ENCODE assay signal across 30 mouse cellular contexts in the genomic region with DNA sequence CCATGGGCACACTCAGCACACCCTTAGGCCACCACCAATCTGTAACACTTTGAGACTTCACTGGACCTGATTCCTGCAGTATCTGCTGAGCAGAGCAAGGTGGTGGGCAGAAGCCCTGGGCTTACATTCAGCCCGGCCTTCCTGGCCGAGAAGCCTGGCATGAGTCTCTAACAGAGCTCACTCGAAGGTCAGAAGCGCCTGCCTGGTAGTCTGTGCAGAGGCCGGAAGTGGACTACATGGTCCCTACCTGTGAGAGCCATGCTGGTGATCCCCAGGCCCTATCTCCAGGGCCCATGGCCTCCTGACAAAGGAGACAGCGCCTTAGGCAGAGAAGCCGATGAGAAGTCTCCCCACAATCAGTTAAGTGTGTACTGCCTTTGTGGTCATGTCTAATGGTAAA. TPM values are rescaled to one million over a fixed set of nuclear protein-coding genes. Genes with fewer than 3 reads are reported as not detected.
A peak's percentile ranks its signal among the peaks of the same experiment; 100 is the strongest.
DNase-seq lines count a peak whose midpoint lies in the region; ATAC-seq and TF ChIP-seq lines count a peak whose summit lies in the region.
"Had no signal": no experiment of that assay in that cellular context is flagged by ENCODE, and none has a peak within 500 bp of the region (broad histone marks: within the 10 kb centered on the region; RNA-seq: fewer than 3 reads in every experiment).

No protein-coding gene starts in this region.

- TF ChIP-seq CTCF in bone marrow, adult 2 months (IDR thresholded peaks at IDR 0.05; ENCODE audit: control insufficient read depth, insufficient read depth, low read length): no peak
- TF ChIP-seq CTCF in gastrocnemius, adult 2 months (IDR thresholded peaks at IDR 0.05): no peak

- H3K36me3 ChIP-seq in heart, embryonic 13.5 days: peaks cover 29% of the 10 kb centered on the region
- peaks cover 87% of the 10 kb centered on the region for H3K36me3 ChIP-seq in erythroblast, embryonic 14.5 days (ENCODE audit: control insufficient read depth)
- peaks cover 50% of the 10 kb centered on the region for H3K36me3 ChIP-seq in liver, embryonic 15.5 days (replicated peaks)

- no peaks in the 10 kb centered on the region for H3K27me3 ChIP-seq in heart, embryonic 13.5 days (replicated peaks)
- H3K27me3 ChIP-seq in erythroblast, embryonic 14.5 days (ENCODE audit: control insufficient read depth): no peaks in the 10 kb centered on the region
- no peaks in the 10 kb centered on the region for H3K27me3 ChIP-seq in liver, embryonic 15.5 days
- H3K27me3 ChIP-seq: CH12.LX; limb, embryonic 13.5 days; neural tube, embryonic 15.5 days had no signal

- H3K27ac ChIP-seq in heart, embryonic 13.5 days (replicated peaks): no peak overlapping the region
- H3K27ac ChIP-seq in bone marrow, adult 2 months (ENCODE audit: control insufficient read depth, insufficient read depth, low read depth, low read length, poor library complexity): peak overlapping the region; percentile 62
- H3K27ac ChIP-seq in liver, embryonic 15.5 days (replicated peaks): peak overlapping the region; percentile 99
- H3K27ac ChIP-seq in gastrocnemius, adult 2 months: no peak overlapping the region
- H3K27ac ChIP-seq: hindbrain, postnatal 0 days; limb, embryonic 13.5 days; neural tube, embryonic 15.5 days had no signal

- H3K4me3 ChIP-seq in heart, embryonic 13.5 days: peak overlapping the region; percentile 28
- H3K4me3 ChIP-seq in bone marrow, adult 2 months (replicated peaks; ENCODE audit: control insufficient read depth, low read depth, low read length): peak overlapping the region; percentile 71
- peak overlapping the region; percentile 84 for H3K4me3 ChIP-seq in erythroblast, embryonic 14.5 days (replicated peaks)
- H3K4me3 ChIP-seq in liver, embryonic 15.5 days (replicated peaks): peak overlapping the region; percentile 71
- H3K4me3 ChIP-seq in gastrocnemius, adult 2 months: no peak overlapping the region
- H3K4me3 ChIP-seq: limb, embryonic 13.5 days; neural tube, embryonic 15.5 days had no signal

- 82% methylated on average over 7 of the region's 7 CpGs for WGBS in heart, embryonic 13.5 days
- 71% methylated on average over 7 of the region's 7 CpGs for WGBS in bone marrow, adult 2 months
- WGBS in liver, embryonic 15.5 days (ENCODE audit: insufficient replicate concordance): 44% methylated on average over 7 of the region's 7 CpGs

- TF ChIP-seq POLR2A in bone marrow, adult 2 months (IDR thresholded peaks at IDR 0.05; ENCODE audit: borderline replicate concordance, control insufficient read depth, low read depth, low read length): no peak

- intact Hi-C loops in heart, postnatal 25 days (cut with DNase I): no loop called here
- intact Hi-C loops in gastrocnemius, adult 2 months (cut with DNase I): no loop called here

- DNase-seq in heart, postnatal 25 days (ENCODE audit: low spot score): no peak
- DNase-seq in frontal cortex, postnatal 36 days (ENCODE audit: low spot score in 2 of 2): no peak
- DNase-seq in gastrocnemius, adult 2 months: no peak
- DNase-seq in adrenal gland, postnatal 25 days: no peak
- DNase-seq: adrenal gland, postnatal 10 days; B cell, adult 2 months; cerebellum, adult 9-10 months; gastrocnemius, postnatal 14 days; heart, adult 11 months; kidney, postnatal 25 days; lung, postnatal 4 days; right cerebral cortex, adult 18-20 months; right cerebral cortex, postnatal 4 days had no signal

- no peaks in the 10 kb centered on the region for H3K9me3 ChIP-seq in heart, embryonic 13.5 days
- H3K9me3 ChIP-seq in erythroblast, embryonic 14.5 days (ENCODE audit: control insufficient read depth, low read length): peaks cover 4% of the 10 kb centered on the region; the same call in 1 of the 2 replicates
- no peaks in the 10 kb centered on the region for H3K9me3 ChIP-seq in liver, embryonic 15.5 days (replicated peaks)
- H3K9me3 ChIP-seq: limb, embryonic 13.5 days; neural tube, embryonic 15.5 days had no signal

- ATAC-seq in heart, embryonic 13.5 days (ENCODE audit: extremely low read depth, insufficient number of reproducible peaks, low FRiP score, low TSS enrichment): no peak
- ATAC-seq in liver, embryonic 15.5 days (ENCODE audit: insufficient read depth): no peak
- ATAC-seq: forebrain, embryonic 14.5 days; hindbrain, postnatal 0 days; intestine, embryonic 16.5 days had no signal

- H3K4me1 ChIP-seq in heart, embryonic 13.5 days: peaks cover 17% of the 10 kb centered on the region
- H3K4me1 ChIP-seq in bone marrow, adult 2 months (ENCODE audit: control insufficient read depth, insufficient read depth, low read length): no peaks in the 10 kb centered on the region; the same call in 1 of the 2 replicates
- H3K4me1 ChIP-seq in erythroblast, embryonic 14.5 days (ENCODE audit: control insufficient read depth): peaks cover 93% of the 10 kb centered on the region
- H3K4me1 ChIP-seq in liver, embryonic 15.5 days (replicated peaks): peaks cover 76% of the 10 kb centered on the region
- H3K4me1 ChIP-seq: limb, embryonic 13.5 days; neural tube, embryonic 15.5 days had no signal

- H3K9ac ChIP-seq in heart, embryonic 13.5 days: peak overlapping the region; percentile 44; the same call in 1 of the 2 replicates
- H3K9ac ChIP-seq in liver, embryonic 15.5 days: peak overlapping the region; percentile 68
- H3K9ac ChIP-seq: limb, embryonic 13.5 days; neural tube, embryonic 15.5 days had no signal

- H3K4me2 ChIP-seq in heart, embryonic 13.5 days: peak overlapping the region; percentile 53
- peak overlapping the region; percentile 83 for H3K4me2 ChIP-seq in liver, embryonic 15.5 days
- H3K4me2 ChIP-seq: limb, embryonic 13.5 days; midbrain, embryonic 11.5 days; neural tube, embryonic 15.5 days had no signal

RNA-seq across cellular contexts. Expression of a gene that starts 7.8 kb away (rescaled TPM):
- polyA plus RNA-seq in heart, embryonic 13.5 days (2015; fragmentation: Nextera tagmentation; extraction: Ambion mirVana): 81.7 and 88.8 TPM in 2 replicates
- total RNA-seq in heart, postnatal 25 days (2021): 10 to 100 TPM; 46.5 to 57.3 TPM
- polyA plus RNA-seq in bone marrow, adult 2 months (2011; ENCODE audit: insufficient read depth, insufficient read length, low replicate concordance, missing spikeins): 139 and 202 TPM in 2 replicates
- polyA plus RNA-seq in erythroblast, embryonic 14.5 days (2012): 4.2 and 9.5 TPM in 2 replicates
- 72.0 and 74.4 TPM in 2 replicates for polyA plus RNA-seq in liver, embryonic 15.5 days (2015; fragmentation: Nextera tagmentation; extraction: Ambion mirVana)
- 10 to 100 TPM; 80.2 to 81.9 TPM for total RNA-seq in gastrocnemius, adult 2 months (2021)
- total RNA-seq in adrenal gland, postnatal 25 days (2021): 54.8 and 64.9 TPM in 2 replicates

RNA-seq across cellular contexts. Expression of a gene that starts 8.5 kb away (rescaled TPM):
- 29.5 and 34.2 TPM in 2 replicates for polyA plus RNA-seq in heart, embryonic 13.5 days (2015; fragmentation: Nextera tagmentation; extraction: Ambion mirVana)
- 10 to 100 TPM; 19.5 to 20.3 TPM for total RNA-seq in heart, postnatal 25 days (2021)
- polyA plus RNA-seq in bone marrow, adult 2 months (2011; ENCODE audit: insufficient read depth, insufficient read length, low replicate concordance, missing spikeins): 95.2 and 112 TPM in 2 replicates
- 6.4 and 8.3 TPM in 2 replicates for polyA plus RNA-seq in erythroblast, embryonic 14.5 days (2012)
- polyA plus RNA-seq in liver, embryonic 15.5 days (2015; fragmentation: Nextera tagmentation; extraction: Ambion mirVana): 175 and 179 TPM in 2 replicates
- total RNA-seq in gastrocnemius, adult 2 months (2021): 10 to 100 TPM; 14.2 to 17.0 TPM
- total RNA-seq in adrenal gland, postnatal 25 days (2021): 15.5 and 18.2 TPM in 2 replicates

RNA-seq across cellular contexts. Expression of a gene that starts 21.5 kb away (rescaled TPM):
- polyA plus RNA-seq in heart, embryonic 13.5 days (2015; fragmentation: Nextera tagmentation; extraction: Ambion mirVana): not detected in 2 replicates
- not detected for total RNA-seq in heart, postnatal 25 days (2021)
- not detected in 2 replicates for polyA plus RNA-seq in bone marrow, adult 2 months (2011; ENCODE audit: insufficient read depth, insufficient read length, low replicate concordance, missing spikeins)
- polyA plus RNA-seq in erythroblast, embryonic 14.5 days (2012): 0.02 TPM in 1 of 2 replicates, not detected in the other
- not detected in 2 replicates for polyA plus RNA-seq in liver, embryonic 15.5 days (2015; fragmentation: Nextera tagmentation; extraction: Ambion mirVana)
- total RNA-seq in gastrocnemius, adult 2 months (2021): not detected
- not detected in 2 replicates for total RNA-seq in adrenal gland, postnatal 25 days (2021)
- total RNA-seq: adrenal gland, postnatal 10 days; CH12.LX; gastrocnemius, postnatal 14 days; hindbrain, postnatal 0 days; left cerebral cortex, postnatal 14 days had no signal
- polyA plus RNA-seq: forebrain, embryonic 14.5 days; heart, postnatal 0 days; hindbrain, embryonic 11.5 days; intestine, embryonic 16.5 days; kidney, embryonic 14.5 days; limb, embryonic 13.5 days; lung, embryonic 16.5 days; midbrain, embryonic 11.5 days; neural tube, embryonic 15.5 days; urinary bladder, adult 2 months had no signal

Comparison
In these comparisons a context has a peak if more than half of its experiments do, and no peak if none do; other contexts are left out.
1. H3K27ac ChIP-seq: peak in bone marrow, adult 2 months (single experiment) and liver, embryonic 15.5 days (single experiment); none in heart, embryonic 13.5 days (single experiment) and gastrocnemius, adult 2 months (single experiment).